Mouse (Mus musculus): ENCODE measurements around the gene Olfr545.

Olfr545 gene

DNA sequence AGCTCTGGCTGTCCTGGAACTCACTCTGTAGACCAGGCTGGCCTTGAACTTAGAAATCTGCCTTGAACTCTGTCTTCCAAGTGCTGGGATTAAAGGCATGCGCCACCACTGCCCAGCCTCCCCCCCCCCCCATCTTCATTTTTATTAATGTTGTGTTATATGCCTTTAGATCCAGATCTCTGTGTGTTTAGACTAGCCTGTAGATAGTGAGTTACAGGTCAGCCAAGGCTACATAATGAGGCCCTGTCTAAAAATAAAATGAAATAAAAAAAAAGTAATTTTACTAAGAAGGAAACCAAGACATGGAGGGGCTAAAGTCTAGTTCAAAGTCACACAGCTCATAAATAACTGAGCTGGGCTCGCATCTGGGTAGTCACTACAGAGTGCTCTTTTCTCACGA, 20.4 kb downstream of the Olfr545 start:
- DNase-seq (ENCODE audit: low spot score), result no peak

DNA sequence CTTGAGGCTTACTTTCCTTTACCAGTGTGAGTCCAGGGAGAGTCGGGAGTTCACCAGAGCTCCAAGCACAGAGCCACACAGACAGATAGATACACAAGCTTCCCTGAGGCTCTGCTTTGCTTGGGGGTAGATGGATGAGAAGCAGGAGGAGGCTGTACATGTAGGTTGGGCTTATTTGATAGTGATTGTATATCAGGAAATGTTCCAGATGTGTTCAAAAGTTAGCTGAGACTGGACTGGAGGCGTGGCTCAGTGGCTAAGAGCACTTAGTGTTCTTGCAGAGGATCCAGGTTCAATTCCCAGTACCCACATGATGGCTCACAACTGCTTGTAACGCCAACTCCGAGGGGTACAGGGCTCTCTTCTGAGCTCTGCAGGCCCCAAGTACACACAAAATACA, 20.9 kb downstream of the Olfr545 start:
- no peak for DNase-seq (ENCODE audit: low spot score)

DNA sequence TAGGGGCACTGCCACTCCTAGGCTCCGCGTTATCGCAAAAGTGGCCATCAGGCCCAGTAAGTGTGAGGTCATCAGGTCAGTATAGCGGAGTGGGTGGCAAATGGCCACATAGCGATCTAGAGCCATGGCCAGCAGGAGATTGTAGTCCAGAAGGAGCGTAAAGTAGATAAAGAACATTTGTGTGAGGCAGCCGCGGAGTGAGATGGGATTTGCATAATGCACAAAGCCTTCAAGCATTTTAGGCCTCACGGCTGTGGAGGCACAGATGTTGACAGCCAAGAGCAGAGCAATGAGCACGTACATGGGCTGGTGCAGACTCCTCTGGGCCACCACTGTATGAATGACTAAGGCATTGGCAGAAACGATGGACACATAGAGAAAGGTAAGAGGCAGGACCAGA, 22.0 kb downstream of the Olfr545 start:
- DNase-seq (ENCODE audit: low spot score), result no peak

DNA sequence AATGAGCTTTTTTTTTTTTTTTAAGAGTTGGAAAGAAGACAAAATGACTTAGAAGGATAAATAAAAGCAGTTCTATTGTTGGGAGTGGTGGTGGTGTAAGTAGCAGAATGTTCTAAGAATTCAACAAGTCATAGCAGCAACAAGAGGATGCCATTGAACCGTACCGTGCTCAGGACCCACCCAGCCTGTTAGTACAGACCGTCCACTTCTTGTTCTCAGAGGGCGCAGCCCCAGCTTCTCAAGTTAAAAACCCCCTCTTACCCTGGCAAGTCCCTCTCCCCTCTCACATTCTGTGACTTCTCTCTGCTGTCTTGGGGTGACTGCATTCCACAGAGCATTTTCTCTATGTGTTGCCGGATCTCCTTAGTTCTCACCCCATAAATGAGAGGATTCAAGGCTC, 22.8 kb downstream of the Olfr545 start:
- no peak for DNase-seq (ENCODE audit: low spot score)

DNA sequence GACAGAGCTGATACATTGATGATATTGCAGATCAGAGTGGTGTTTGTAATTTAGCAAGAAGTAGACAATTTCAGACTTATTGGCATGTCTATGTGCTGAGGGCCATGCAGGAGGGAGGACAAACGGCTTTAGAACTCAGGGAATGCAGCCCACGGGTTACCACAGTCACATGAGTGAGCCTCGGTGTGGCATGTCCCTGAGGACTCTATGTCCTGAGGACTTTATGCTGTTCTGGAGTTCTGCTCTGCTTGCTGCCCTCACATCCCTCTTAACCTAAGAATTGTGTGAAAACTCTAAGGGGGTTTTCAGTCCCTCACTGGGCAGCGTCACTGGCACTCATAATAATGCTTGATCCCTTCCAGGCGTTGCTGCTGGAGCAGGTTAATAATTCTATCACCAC, 26.7 kb downstream of the Olfr545 start:
- no peak for DNase-seq (ENCODE audit: low spot score)

DNA sequence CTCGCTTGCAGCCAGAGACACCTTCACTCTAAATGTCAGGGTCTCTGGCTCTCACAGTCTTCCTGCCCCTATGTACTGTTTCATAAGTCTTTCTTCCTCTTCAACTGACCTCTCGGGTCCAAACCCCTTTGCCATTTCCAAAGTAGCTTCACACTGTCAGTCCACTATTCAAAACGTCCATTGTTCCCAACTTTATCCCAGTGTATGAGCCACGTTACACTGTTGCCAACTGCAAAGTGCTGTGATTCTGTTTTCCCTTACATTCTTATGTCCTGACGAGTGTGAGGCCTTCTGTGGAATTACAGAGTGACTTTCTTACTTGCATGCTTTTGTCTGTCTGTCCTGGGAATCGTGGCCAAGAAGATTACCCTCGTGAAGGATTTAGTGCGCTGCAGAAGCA, 31.8 kb downstream of the Olfr545 start:
- DNase-seq (ENCODE audit: low spot score), result no peak

DNA sequence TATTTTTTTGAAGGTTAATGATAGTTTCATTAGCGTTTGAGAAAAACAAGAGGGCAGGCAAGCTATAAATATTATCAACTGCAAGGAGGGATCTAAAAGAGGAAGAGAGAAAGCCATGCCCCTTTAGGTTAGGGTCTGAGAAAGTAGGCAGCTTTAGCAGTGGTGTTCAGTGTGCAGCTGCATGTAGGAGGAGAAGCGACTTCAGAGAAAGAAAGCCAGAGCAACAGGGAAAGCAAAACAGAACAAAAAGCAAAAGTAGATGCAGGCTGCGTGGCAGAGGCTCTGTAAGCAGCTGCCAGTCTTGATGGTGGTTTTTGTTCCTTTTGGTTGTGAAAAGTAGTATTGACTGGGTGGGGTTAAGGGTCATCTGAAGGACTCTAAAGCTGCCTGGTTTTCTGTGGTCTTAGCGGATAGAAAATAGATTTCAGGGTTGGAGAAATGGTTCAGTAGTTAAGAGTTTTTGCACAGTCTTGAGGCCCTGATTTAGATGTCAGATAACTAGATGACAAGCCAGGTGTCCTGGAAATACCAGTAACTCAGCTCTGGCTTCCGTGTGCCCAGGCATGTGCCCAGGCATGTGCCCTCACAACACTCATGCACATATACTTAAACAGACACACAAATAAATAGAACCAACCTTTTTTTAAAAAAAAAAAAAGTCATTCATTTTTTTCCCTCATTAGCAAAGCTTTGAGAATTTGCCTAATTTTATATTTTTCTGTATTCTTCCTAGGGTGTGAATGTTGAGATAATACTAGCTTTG, 40.6 kb downstream of the Olfr545 start:
- no peak for DNase-seq (ENCODE audit: low spot score)

DNA sequence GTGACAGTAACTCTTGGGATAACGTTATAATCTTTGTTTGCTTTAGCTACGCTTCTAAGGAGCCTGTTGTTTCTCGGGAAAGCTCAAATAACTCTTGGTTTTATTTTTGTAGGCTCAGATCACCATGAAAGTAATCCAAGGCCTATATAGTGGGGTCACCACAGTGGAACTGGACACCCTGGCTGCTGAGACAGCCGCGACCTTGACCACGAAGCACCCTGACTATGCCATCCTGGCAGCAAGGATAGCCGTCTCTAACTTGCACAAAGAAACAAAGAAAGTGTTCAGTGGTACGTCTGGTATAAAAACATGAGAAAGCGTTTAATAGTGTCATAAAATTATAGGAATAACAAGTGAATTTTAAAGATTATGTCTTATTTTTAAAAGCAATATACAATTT, 52.9 kb downstream of the Olfr545 start:
- no peak for DNase-seq (ENCODE audit: low spot score)

DNA sequence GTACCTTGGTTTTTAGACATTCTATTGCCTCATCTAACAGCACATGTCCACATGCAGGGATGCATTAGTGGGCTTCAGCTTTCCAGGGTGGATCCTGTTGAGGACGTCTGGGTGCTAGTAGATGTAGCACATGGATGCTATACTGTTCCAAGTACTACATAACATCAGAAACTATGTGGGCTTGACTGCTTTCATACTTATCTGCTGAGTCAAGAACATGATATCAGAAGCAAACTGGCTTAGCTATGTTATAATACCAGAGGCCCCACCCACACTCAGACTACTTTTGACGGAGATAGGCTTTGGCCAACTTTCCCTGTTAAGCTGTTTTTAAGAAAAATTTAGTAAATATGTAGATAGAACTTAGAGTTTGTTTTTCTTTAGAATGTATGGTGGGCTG, 55.1 kb downstream of the Olfr545 start:
- DNase-seq (ENCODE audit: low spot score), result no peak

DNA sequence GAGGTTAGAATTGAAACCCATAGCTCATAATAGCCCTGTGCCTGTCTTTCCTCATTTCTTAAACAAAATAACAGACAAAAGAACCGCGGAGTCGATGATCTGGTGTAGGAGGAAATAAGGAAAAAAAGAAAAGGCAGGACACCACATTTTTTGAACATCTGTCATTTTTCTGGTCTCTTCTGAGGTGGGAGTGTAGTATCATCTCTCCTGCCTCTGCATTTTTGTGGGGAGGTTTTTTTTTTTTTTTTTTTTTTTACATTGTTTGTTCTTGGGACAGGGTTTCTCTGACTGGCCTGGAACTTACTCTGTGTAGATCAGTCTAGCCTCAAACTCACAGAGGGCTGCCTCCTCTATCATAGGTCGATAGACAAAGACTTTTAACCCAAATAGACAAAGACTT, 56.9 kb downstream of the Olfr545 start:
- DNase-seq (ENCODE audit: low spot score), result no peak

DNA sequence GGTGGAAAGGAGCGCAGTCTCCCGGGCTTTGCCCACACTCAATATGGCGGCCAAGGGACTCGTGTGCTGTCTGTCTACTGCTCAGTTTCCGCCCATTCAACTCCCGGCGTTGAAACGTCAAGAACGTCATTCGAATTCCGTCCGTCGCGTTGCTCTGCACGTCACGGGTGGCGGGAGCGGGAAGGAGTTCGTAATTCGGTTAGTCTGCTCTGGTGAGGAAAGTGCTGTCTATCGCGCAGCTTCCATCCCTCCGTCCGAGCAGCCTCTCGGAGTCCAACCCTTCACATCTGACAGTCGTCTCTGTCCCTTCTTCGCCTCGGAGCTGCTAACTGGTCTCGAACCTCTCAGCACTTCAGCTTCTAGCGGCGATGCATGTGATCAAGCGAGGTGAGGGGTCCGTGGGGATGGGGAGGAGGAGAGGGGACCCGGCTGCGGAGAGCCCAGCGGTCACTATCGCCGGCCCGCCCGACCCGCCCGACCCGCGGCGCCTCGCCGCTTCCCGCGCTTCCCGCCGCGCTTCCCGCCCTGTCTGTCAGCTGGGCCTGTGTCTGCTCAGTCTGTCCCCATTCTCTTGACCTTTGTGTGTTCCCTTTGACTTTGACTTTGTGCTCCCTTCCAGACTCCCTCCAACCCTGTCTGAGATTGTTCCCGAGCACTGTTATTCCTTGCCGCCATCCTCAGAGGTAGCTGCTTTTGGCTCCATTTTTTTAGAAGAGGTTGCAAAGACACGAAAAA, 57.5 kb downstream of the Olfr545 start, which contains the start of gene Rrm1:
Gene Rrm1, plus strand, starts transcription at position 39 of the 735 bp plus-strand sequence.
- peak; percentile 94 for DNase-seq (ENCODE audit: low spot score)

Data from T-cell, adult 2 months (primary cell).